Mouse (Mus musculus) layer of hippocampus, postnatal 36 days (tissue): ENCODE measurements at regions not wholly inside any gene's neighbourhood (a gene's known extent, or its start where the extent isn't known, plus 50 kb on each side); places are given as distances from the start of the nearest gene placed in this dataset.

Experiments
- DNase-seq, 2 experiments: peaks; one replicate each; pipeline ENCODE4 v3.0.0; 2022

- peak in 1 of 2 experiments; percentile 4 for DNase-seq
Measured at GRCm38 (mm10) chr19:50087277-50087676, 591.2 kb downstream of the Sorcs1 start.

- DNase-seq = no peak
Measured at GRCm38 (mm10) chr19:50077427-50078040, 600.9 kb downstream of the Sorcs1 start.

GRCm38 (mm10) chr19:50060448-50060847, 618.0 kb downstream of the Sorcs1 start:
- no peak for DNase-seq

- DNase-seq = no peak
Measured at GRCm38 (mm10) chr19:50052910-50053309, 625.5 kb downstream of the Sorcs1 start.

- no peak for DNase-seq
Measured at GRCm38 (mm10) chr19:50045761-50046160, 632.7 kb downstream of the Sorcs1 start.

- peak; percentile 21 to 25 for DNase-seq
Measured at GRCm38 (mm10) chr19:50013659-50014058, 664.8 kb downstream of the Sorcs1 start.

- no peak for DNase-seq
Measured at GRCm38 (mm10) chr19:50005248-50005647, 673.2 kb downstream of the Sorcs1 start.

GRCm38 (mm10) chr19:49985826-49986225, 692.6 kb downstream of the Sorcs1 start:
- no peak for DNase-seq

- no peak for DNase-seq
Measured at GRCm38 (mm10) chr19:49966284-49966841, 712.1 kb downstream of the Sorcs1 start.

GRCm38 (mm10) chr19:49964679-49965078, 713.8 kb downstream of the Sorcs1 start:
- DNase-seq = no peak

GRCm38 (mm10) chr19:49958517-49958916, 719.9 kb downstream of the Sorcs1 start:
- DNase-seq = no peak

- no peak for DNase-seq
Measured at GRCm38 (mm10) chr19:49931202-49931601, 747.2 kb downstream of the Sorcs1 start.

- no peak for DNase-seq
Measured at GRCm38 (mm10) chr19:49911738-49912137, 766.7 kb downstream of the Sorcs1 start.

- DNase-seq = no peak
Measured at GRCm38 (mm10) chr19:49880241-49880640, 798.2 kb downstream of the Sorcs1 start.

- DNase-seq = peak in 1 of 2 experiments; percentile 8
Measured at GRCm38 (mm10) chr19:49860761-49861160, 817.7 kb downstream of the Sorcs1 start.

GRCm38 (mm10) chr19:49855481-49856035, 822.9 kb downstream of the Sorcs1 start:
- DNase-seq = no peak

GRCm38 (mm10) chr19:49841984-49842383, 836.5 kb downstream of the Sorcs1 start:
- no peak for DNase-seq

- DNase-seq = no peak
Measured at GRCm38 (mm10) chr19:49839153-49839911, 839.1 kb downstream of the Sorcs1 start.

GRCm38 (mm10) chr19:49830918-49831317, 847.5 kb downstream of the Sorcs1 start:
- no peak for DNase-seq

- no peak for DNase-seq
Measured at GRCm38 (mm10) chr19:49805636-49806397, 872.6 kb downstream of the Sorcs1 start.
